Mouse (Mus musculus): ENCODE results near the gene Trim9.

DNA sequence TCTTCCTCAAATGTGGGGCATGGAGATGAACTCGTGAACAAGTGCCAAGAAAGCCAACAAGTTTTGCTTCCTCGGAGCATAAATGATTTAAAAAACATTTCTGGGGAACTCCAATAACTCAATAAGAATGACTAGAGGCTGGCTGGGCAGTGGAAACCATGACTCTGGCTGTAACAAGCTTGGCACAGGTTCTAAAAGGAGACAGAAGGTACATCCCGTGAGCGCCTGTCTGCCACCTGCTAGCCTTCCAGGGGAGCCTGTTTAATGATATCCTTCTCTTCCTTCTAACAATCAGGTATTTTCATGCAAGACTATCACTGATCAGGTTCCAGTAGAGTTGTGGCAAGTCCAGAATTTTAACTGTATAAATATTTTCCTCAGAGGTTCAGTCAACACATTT lies 134.9 kb downstream of the Trim9 start:
- TF ChIP-seq CTCF (IDR thresholded peaks at IDR 0.05; ENCODE audit: extremely low read depth, insufficient read depth, insufficient read length, insufficient replicate concordance) (no peak), POLR2A (IDR thresholded peaks at IDR 0.05; ENCODE audit: low read depth, low read length) (no peak)
